Mouse (Mus musculus): ENCODE results near the gene Casp2.

DNA sequence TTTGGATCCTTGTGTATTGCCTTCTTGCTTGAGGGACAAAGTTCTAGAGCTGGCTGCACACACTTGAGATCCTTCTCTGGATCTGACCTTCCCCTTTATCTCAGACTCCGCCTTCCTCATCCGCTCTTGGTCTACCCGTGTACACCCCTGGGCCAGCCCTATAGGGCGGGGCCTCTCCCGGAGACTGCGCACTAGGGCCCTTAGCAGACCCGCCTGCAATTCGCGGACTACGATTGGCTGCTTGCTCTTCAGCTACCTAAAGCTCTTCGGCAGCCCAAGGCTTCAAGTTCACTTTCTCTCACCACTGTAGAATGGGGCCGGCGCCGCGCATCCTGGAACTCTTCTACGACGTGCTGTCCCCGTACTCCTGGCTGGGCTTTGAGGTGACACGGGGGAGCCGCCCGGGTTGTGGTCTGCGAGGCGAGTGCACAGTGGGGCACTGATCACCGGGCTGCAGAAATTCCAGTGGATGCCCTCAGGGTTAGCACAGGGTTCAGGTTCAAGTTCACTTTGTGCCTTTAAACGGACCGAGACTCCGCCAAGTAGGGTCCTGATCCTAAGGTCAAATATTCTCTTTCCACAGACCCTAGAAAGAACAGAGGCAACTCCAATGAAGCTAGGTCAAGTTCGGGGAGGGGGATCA, 19.0 kb upstream of the Casp2 start, which contains the start of gene Gstk1:
- TF ChIP-seq CTCF (conservative IDR thresholded peaks at IDR 0.05 in 1 of 2, IDR thresholded peaks at IDR 0.05 in 1 of 2; ENCODE audit: low read depth in 2 of 2, low read length in 2 of 2) (no peak), EP300 (IDR thresholded peaks at IDR 0.05; ENCODE audit: low read length) (no peak), POLR2A (IDR thresholded peaks at IDR 0.05; ENCODE audit: low read depth, low read length) (no peak), MAFK (IDR thresholded peaks at IDR 0.05; ENCODE audit: insufficient replicate concordance, low read length) (no peak), RCOR1 (conservative IDR thresholded peaks at IDR 0.05; ENCODE audit: low read depth, low read length) (no peak), HCFC1 (IDR thresholded peaks at IDR 0.05; ENCODE audit: low read depth, low read length) (no peak), BHLHE40 (IDR thresholded peaks at IDR 0.05; ENCODE audit: low read depth, low read length) (no peak), USF2 (conservative IDR thresholded peaks at IDR 0.05; ENCODE audit: low read depth, low read length) (no peak), KAT2A (IDR thresholded peaks at IDR 0.05; ENCODE audit: insufficient replicate concordance, low read length) (no peak), JUN (IDR thresholded peaks at IDR 0.05; ENCODE audit: insufficient read depth, low read depth, low read length) (no peak), JUND (conservative IDR thresholded peaks at IDR 0.05; ENCODE audit: low read depth, low read length) (no peak), SIN3A (IDR thresholded peaks at IDR 0.05; ENCODE audit: low read length) (no peak), SMC3 (IDR thresholded peaks at IDR 0.05; ENCODE audit: low read depth, low read length) (no peak)
